Mouse (Mus musculus) embryo, embryonic 10.5 days (tissue): ENCODE results near the gene Rbms1.
"Not testable (repeated sequence)": the region's sequence is repeated elsewhere in the genome, so short reads cannot be mapped to it uniquely, and the experiment has no call there.

Experiments
- DNase-seq: peaks from one replicate; pipeline ENCODE4 v3.0.0-alpha.2; 2015; ENCODE audit warnings: low spot score

The Rbms1 gene

GRCm38 (mm10) chr2:60847984-60848383, 115.0 kb downstream of the Rbms1 start:
- DNase-seq = no peak

- no peak for DNase-seq
Observed at GRCm38 (mm10) chr2:60845316-60845894, 117.6 kb downstream of the Rbms1 start.

GRCm38 (mm10) chr2:60844259-60844658, 118.7 kb downstream of the Rbms1 start:
- no peak for DNase-seq

GRCm38 (mm10) chr2:60843633-60844032, 119.4 kb downstream of the Rbms1 start:
- no peak for DNase-seq

GRCm38 (mm10) chr2:60842976-60843375, 120.0 kb downstream of the Rbms1 start:
- peak; percentile 68 for DNase-seq

- DNase-seq = no peak
Observed at GRCm38 (mm10) chr2:60840922-60841321, 122.1 kb downstream of the Rbms1 start.

GRCm38 (mm10) chr2:60839498-60839897, 123.5 kb downstream of the Rbms1 start:
- no peak for DNase-seq

GRCm38 (mm10) chr2:60838856-60839255, 124.1 kb downstream of the Rbms1 start:
- DNase-seq = no peak

- no peak for DNase-seq
Observed at GRCm38 (mm10) chr2:60837616-60838015, 125.4 kb downstream of the Rbms1 start.

- no peak for DNase-seq
Observed at GRCm38 (mm10) chr2:60836237-60836636, 126.8 kb downstream of the Rbms1 start.

- DNase-seq = no peak
Observed at GRCm38 (mm10) chr2:60834293-60834692, 128.7 kb downstream of the Rbms1 start.

GRCm38 (mm10) chr2:60832254-60832653, 130.7 kb downstream of the Rbms1 start:
- no peak for DNase-seq

GRCm38 (mm10) chr2:60830464-60830863, 132.5 kb downstream of the Rbms1 start:
- DNase-seq = not testable (repeated sequence)

- no peak for DNase-seq
Observed at GRCm38 (mm10) chr2:60828908-60829462, 134.0 kb downstream of the Rbms1 start.

- DNase-seq = no peak
Observed at GRCm38 (mm10) chr2:60827152-60827428, 135.9 kb downstream of the Rbms1 start.

GRCm38 (mm10) chr2:60826406-60827151, 136.4 kb downstream of the Rbms1 start:
- DNase-seq = no peak

- no peak for DNase-seq
Observed at GRCm38 (mm10) chr2:60825690-60826089, 137.3 kb downstream of the Rbms1 start.

- no peak for DNase-seq
Observed at GRCm38 (mm10) chr2:60821635-60822034, 141.4 kb downstream of the Rbms1 start.

- DNase-seq = no peak
Observed at GRCm38 (mm10) chr2:60818632-60819031, 144.4 kb downstream of the Rbms1 start.

GRCm38 (mm10) chr2:60816307-60816706, 146.7 kb downstream of the Rbms1 start:
- DNase-seq = no peak

GRCm38 (mm10) chr2:60814788-60815187, 148.2 kb downstream of the Rbms1 start:
- no peak for DNase-seq

GRCm38 (mm10) chr2:60812949-60813348, 150.0 kb downstream of the Rbms1 start:
- DNase-seq = no peak

GRCm38 (mm10) chr2:60810617-60811016, 152.4 kb downstream of the Rbms1 start:
- peak; percentile 44 for DNase-seq

- DNase-seq = no peak
Observed at GRCm38 (mm10) chr2:60809441-60809921, 153.5 kb downstream of the Rbms1 start.
